Mouse (Mus musculus): ENCODE data around the gene Gm20532. TPM values are rescaled to one million over a fixed set of nuclear protein-coding genes. Genes with fewer than 3 reads are reported as not detected.

Gene Gm20532
- polyA plus RNA-seq, 1 experiment, result not detected

DNA sequence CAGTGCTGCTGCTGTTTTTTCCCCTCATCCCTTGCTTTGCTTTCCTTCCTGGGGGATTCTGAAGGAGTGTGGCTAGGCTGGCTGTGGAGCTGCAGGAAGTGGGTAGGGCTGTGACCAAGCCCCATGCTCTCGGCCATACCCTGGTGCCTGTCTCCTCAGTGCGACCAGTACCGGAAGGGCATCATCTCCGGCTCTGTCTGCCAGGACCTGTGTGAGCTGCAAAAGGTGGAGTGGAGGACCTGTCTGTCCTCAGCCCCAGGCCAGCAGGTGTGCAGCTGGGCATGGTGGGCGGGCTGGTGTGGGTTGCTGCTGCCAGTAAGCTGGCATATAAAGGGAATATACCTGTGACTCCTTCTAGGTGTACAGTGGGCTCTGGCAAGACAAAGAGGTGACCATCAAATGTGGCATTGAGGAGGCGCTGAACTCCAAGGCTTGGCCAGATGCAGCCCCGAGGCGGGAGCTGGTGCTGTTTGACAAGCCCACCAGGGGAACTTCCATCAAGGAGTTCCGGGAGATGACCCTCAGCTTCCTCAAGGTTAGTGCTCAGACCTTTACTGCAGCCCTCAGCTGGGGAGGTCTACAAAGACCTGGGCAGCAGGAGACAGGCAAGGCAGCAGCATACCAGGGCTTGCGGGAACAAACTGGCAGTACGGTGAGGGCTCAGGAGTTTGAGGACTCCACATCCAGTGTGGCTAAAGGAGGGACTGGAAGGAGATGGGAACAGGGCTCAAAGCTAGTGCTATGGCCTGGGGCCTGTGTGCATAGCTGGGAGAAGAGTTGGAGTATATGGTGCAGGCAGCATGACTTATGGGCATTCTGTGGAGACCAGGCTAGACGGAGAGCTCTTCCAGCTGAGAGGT lies 48.4 kb downstream of the Gm20532 start:
- H3K4me3 ChIP-seq (replicated peaks; ENCODE audit: insufficient read depth, low read depth, low read length), result no peak overlapping the region
- DNase-seq, result peak in 1 of 2 experiments; percentile 23
- H3K4me1 ChIP-seq (ENCODE audit: control insufficient read depth, insufficient read depth, low read length), result peaks cover 55% of the 10 kb centered on the region
- no peak for TF ChIP-seq POLR2A (IDR thresholded peaks at IDR 0.05; ENCODE audit: borderline replicate concordance, insufficient read depth, low read length)
- no peak for TF ChIP-seq CTCF (IDR thresholded peaks at IDR 0.05; ENCODE audit: borderline replicate concordance, insufficient read depth, low read depth, low read length)
- H3K27me3 ChIP-seq (ENCODE audit: control insufficient read depth, insufficient read depth, low read length), result no peaks in the 10 kb centered on the region
- no peak overlapping the region for H3K27ac ChIP-seq (ENCODE audit: insufficient read depth, low read length)
- WGBS, result 58% methylated on average over 12 of the region's 12 CpGs

DNA sequence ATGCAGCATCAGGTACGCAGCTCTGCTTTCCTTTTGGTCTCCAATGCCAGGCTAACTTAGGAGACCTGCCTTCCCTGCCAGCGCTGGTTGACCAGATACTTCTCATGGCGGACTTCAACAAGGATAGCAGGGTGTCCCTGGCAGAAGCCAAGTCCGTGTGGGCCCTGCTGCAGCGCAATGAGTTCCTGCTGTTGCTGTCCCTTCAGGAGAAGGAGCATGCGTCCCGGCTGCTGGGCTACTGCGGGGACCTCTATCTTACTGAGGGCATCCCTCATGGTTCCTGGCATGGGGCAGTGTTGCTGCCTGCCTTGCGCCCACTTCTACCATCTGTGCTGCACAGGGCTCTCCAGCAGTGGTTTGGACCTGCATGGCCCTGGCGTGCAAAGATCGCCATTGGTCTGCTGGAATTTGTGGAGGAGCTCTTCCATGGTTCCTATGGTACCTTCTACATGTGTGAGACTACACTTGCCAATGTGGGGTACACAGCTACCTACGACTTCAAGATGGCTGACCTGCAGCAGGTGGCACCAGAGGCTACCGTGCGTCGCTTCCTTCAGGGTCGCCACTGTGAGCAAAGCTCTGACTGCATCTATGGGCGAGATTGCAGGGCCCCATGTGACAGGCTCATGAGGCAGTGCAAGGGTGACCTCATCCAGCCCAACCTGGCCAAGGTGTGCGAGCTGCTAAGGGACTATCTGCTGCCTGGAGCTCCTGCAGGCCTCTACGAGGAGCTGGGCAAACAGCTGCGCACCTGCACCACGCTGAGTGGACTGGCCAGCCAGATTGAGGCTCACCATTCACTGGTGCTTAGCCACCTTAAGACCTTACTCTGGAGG lies 49.3 kb downstream of the Gm20532 start:
- TF ChIP-seq CTCF (IDR thresholded peaks at IDR 0.05; ENCODE audit: borderline replicate concordance, insufficient read depth, low read depth, low read length), result no peak
- TF ChIP-seq POLR2A (IDR thresholded peaks at IDR 0.05; ENCODE audit: borderline replicate concordance, insufficient read depth, low read length), result no peak
- peak in 1 of 2 experiments; percentile 24 for DNase-seq
- WGBS, result 43% methylated on average over 21 of the region's 21 CpGs
- Histone ChIP-seq H3K27ac (ENCODE audit: insufficient read depth, low read length) (no peak overlapping the region), H3K4me3 (replicated peaks; ENCODE audit: insufficient read depth, low read depth, low read length) (no peak overlapping the region), H3K4me1 (ENCODE audit: control insufficient read depth, insufficient read depth, low read length) (peaks cover 52% of the 10 kb centered on the region), H3K27me3 (ENCODE audit: control insufficient read depth, insufficient read depth, low read length) (no peaks in the 10 kb centered on the region)

DNA sequence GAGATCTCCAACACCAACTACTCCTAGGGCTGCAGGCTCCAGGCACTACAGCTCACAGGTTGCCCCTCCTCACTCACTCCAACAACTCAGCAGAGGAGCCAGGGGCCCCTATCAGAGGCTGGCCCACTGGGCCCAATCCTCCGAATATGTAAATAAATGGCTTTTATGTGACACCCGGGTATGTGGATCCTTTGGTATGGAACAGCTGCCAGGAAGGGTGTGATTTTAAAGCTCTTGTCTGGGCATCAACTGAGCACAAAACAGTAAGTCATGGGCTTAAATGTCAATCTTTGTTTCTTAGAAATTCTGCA lies 49.8 kb downstream of the Gm20532 start:
- 50% methylated on average over 2 of the region's 2 CpGs for WGBS
- Histone ChIP-seq H3K27me3 (ENCODE audit: control insufficient read depth, insufficient read depth, low read length) (no peaks in the 10 kb centered on the region), H3K4me1 (ENCODE audit: control insufficient read depth, insufficient read depth, low read length) (peaks cover 49% of the 10 kb centered on the region), H3K27ac (ENCODE audit: insufficient read depth, low read length) (no peak overlapping the region), H3K4me3 (replicated peaks; ENCODE audit: insufficient read depth, low read depth, low read length) (no peak overlapping the region)
- no peak for DNase-seq
- TF ChIP-seq CTCF (IDR thresholded peaks at IDR 0.05; ENCODE audit: borderline replicate concordance, insufficient read depth, low read depth, low read length) (no peak), POLR2A (IDR thresholded peaks at IDR 0.05; ENCODE audit: borderline replicate concordance, insufficient read depth, low read length) (no peak)

DNA sequence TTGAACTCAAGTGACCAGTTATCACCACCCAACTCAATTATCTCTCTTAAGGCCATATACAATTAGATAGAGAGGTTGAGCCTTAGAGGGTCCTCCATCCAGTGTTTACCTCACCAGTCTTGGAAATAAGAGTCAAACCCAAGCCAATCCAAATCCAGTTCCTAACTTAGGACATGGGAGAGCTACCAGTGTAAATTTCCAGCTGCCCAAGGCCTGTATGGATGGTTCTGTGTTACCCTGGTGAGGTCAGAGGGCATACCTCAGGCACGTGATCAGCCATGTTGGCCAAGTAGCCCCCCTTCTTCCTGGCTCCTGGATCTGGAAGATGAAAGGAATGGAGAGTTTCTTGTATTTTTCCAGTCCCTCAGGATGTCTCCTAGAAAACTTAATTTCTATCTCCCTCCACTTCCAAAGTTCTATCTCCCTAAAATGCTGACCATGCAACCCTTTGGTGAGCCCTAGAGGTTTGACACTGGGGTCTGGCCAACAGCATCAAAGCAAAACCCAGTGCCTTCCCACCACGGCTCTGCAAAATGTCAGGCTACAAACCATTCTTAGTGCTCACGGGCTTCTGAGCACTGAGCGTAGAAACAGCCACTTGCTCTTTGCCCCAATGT lies 51.0 kb downstream of the Gm20532 start:
- no peak for TF ChIP-seq POLR2A (IDR thresholded peaks at IDR 0.05; ENCODE audit: borderline replicate concordance, insufficient read depth, low read length)
- no peak for TF ChIP-seq CTCF (IDR thresholded peaks at IDR 0.05; ENCODE audit: borderline replicate concordance, insufficient read depth, low read depth, low read length)
- no peaks in the 10 kb centered on the region for H3K27me3 ChIP-seq (ENCODE audit: control insufficient read depth, insufficient read depth, low read length)
- DNase-seq, result no peak
- 70% methylated on average over 4 of the region's 4 CpGs for WGBS
- H3K4me3 ChIP-seq (replicated peaks; ENCODE audit: insufficient read depth, low read depth, low read length), result no peak overlapping the region
- H3K4me1 ChIP-seq (ENCODE audit: control insufficient read depth, insufficient read depth, low read length), result peaks cover 40% of the 10 kb centered on the region
- H3K27ac ChIP-seq (ENCODE audit: insufficient read depth, low read length), result no peak overlapping the region

DNA sequence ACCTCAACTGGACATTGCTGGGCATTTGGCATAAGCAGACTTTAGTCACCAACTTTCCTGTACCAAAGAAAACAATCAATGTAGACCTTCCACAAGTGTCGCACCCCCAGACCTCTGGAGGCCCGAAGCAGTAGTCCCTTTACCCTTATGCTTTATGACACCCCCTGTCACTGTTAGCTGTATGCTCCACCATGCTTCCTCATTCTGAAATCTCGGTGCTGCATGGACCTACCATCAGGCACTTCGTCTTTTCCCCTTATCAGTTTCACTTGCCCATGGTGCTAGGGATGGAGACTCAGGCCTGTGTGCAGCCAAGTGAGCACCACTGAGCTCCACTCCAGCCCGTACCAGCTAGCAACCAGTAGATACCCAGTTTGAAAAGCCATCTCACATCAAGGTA lies 51.6 kb downstream of the Gm20532 start:
- no peak for TF ChIP-seq POLR2A (IDR thresholded peaks at IDR 0.05; ENCODE audit: borderline replicate concordance, insufficient read depth, low read length)
- peaks cover 34% of the 10 kb centered on the region for H3K4me1 ChIP-seq (ENCODE audit: control insufficient read depth, insufficient read depth, low read length)
- no peaks in the 10 kb centered on the region for H3K27me3 ChIP-seq (ENCODE audit: control insufficient read depth, insufficient read depth, low read length)
- no peak for DNase-seq
- WGBS, result 77% methylated on average over 5 of the region's 5 CpGs
- H3K27ac ChIP-seq (ENCODE audit: insufficient read depth, low read length), result no peak overlapping the region
- no peak overlapping the region for H3K4me3 ChIP-seq (replicated peaks; ENCODE audit: insufficient read depth, low read depth, low read length)

DNA sequence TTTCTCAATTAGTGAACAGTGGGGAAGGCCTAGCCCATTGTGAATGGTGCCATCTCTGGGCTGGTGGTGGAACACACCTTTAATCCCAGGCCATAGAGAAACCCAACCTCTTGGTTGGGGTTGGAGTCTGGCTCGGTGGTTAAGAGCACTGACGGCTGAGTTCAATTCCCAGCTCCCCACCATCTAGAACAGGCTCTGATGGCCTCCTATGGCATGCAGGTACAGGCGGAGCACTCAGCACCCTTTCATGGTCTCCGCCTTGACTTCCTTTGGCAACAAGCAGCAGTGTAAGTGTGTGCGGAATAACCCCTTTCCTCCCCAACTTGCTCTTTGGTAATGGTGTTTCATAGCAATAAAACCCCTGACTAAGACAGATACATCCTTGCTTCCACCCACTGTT lies 52.1 kb downstream of the Gm20532 start:
- 65% methylated on average over 5 of the region's 5 CpGs for WGBS
- TF ChIP-seq CTCF (IDR thresholded peaks at IDR 0.05; ENCODE audit: borderline replicate concordance, insufficient read depth, low read depth, low read length) (no peak), POLR2A (IDR thresholded peaks at IDR 0.05; ENCODE audit: borderline replicate concordance, insufficient read depth, low read length) (no peak)
- peaks cover 34% of the 10 kb centered on the region for H3K4me1 ChIP-seq (ENCODE audit: control insufficient read depth, insufficient read depth, low read length)
- DNase-seq, result no peak
- no peaks in the 10 kb centered on the region for H3K27me3 ChIP-seq (ENCODE audit: control insufficient read depth, insufficient read depth, low read length)
- H3K27ac ChIP-seq (ENCODE audit: insufficient read depth, low read length), result no peak overlapping the region
- H3K4me3 ChIP-seq (replicated peaks; ENCODE audit: insufficient read depth, low read depth, low read length), result no peak overlapping the region

DNA sequence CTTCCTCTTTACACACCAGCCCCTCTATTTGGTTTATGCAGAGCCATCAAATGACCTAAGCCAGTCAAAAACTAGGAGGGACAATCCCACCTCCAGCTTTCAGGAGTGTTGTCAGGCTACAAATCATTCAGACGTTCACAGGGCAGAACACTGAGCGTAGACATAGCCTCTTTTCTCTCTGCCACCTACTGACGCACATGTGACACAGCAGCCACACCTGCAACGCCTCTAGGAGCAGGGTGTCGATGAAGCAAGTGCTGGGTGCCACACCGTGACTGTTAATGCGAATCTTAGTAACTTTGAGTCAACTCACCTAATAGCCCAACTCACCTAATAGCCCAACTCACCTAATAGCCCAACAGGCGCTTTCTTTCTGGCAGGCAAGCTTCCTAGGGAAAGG lies 52.6 kb downstream of the Gm20532 start:
- Histone ChIP-seq H3K4me3 (replicated peaks; ENCODE audit: insufficient read depth, low read depth, low read length) (peak overlapping the region; percentile 44), H3K27me3 (ENCODE audit: control insufficient read depth, insufficient read depth, low read length) (no peaks in the 10 kb centered on the region), H3K4me1 (ENCODE audit: control insufficient read depth, insufficient read depth, low read length) (peaks cover 31% of the 10 kb centered on the region), H3K27ac (ENCODE audit: insufficient read depth, low read length) (no peak overlapping the region)
- 3% methylated on average over 8 of the region's 8 CpGs for WGBS
- no peak for DNase-seq
- TF ChIP-seq CTCF (IDR thresholded peaks at IDR 0.05; ENCODE audit: borderline replicate concordance, insufficient read depth, low read depth, low read length) (peak; percentile 36), POLR2A (IDR thresholded peaks at IDR 0.05; ENCODE audit: borderline replicate concordance, insufficient read depth, low read length) (no peak)

Data from cerebellum, adult 2 months (tissue).